Mouse (Mus musculus): ENCODE results near the gene Park7. TPM values are rescaled to one million over a fixed set of nuclear protein-coding genes. Genes with fewer than 3 reads are reported as not detected.

Park7 gene
- total and polyA plus RNA-seq, 3 experiments: 438 to 480 TPM; not detected in 1

- Histone ChIP-seq H3K36me3 (ENCODE audit: control insufficient read depth in 1 of 2, insufficient read depth in 2 of 2, low read length in 2 of 2) (no peaks in the 10 kb centered on the region), H3K27ac (ENCODE audit: control insufficient read depth, low read depth, low read length) (no peak overlapping the region), H3K27me3 (ENCODE audit: control insufficient read depth in 1 of 2, insufficient read depth in 2 of 2, low read length in 2 of 2) (no peaks in the 10 kb centered on the region; a peak in 1 of 4 replicates), H3K4me1 (ENCODE audit: control insufficient read depth in 1 of 2, insufficient read depth in 2 of 2, low read length in 2 of 2) (no peaks in the 10 kb centered on the region), H3K4me3 (ENCODE audit: control insufficient read depth in 1 of 2, insufficient read depth in 1 of 2, low read depth in 2 of 2, low read length in 2 of 2) (no peak overlapping the region), H3K79me2 (ENCODE audit: control insufficient read depth, insufficient read depth, low read length, poor library complexity) (no peaks in the 10 kb centered on the region), H3K9ac (ENCODE audit: control insufficient read depth, low read depth, low read length, poor library complexity, severe bottlenecking) (no peak overlapping the region), H3K9me3 (replicated peaks; ENCODE audit: insufficient read depth, low read length) (no peaks in the 10 kb centered on the region)
- no peak for DNase-seq (ENCODE audit: low read depth, low spot score)
- TF ChIP-seq SMC3 (IDR thresholded peaks at IDR 0.05; ENCODE audit: low read depth, low read length) (no peak), NRF1 (IDR thresholded peaks at IDR 0.05; ENCODE audit: insufficient read depth, low read depth, low read length, poor library complexity, severe bottlenecking) (no peak), RCOR1 (IDR thresholded peaks at IDR 0.05; ENCODE audit: low read depth, low read length) (no peak), TCF12 (IDR thresholded peaks at IDR 0.05; ENCODE audit: low read depth, low read length) (no peak), MAX (IDR thresholded peaks at IDR 0.05; ENCODE audit: low read length) (no peak), RAD21 (IDR thresholded peaks at IDR 0.05; ENCODE audit: low read depth, low read length) (no peak), MXI1 (IDR thresholded peaks at IDR 0.05; ENCODE audit: low read depth, low read length) (no peak), POLR2AphosphoS2 (IDR thresholded peaks at IDR 0.05; ENCODE audit: low read length) (no peak), GABPA (IDR thresholded peaks at IDR 0.05; ENCODE audit: low read depth, low read length) (no peak), KAT2A (conservative IDR thresholded peaks at IDR 0.05; ENCODE audit: low read depth, low read length) (no peak), ZMIZ1 (IDR thresholded peaks at IDR 0.05; ENCODE audit: low read depth, low read length) (no peak), NELFE (IDR thresholded peaks at IDR 0.05; ENCODE audit: low read depth, low read length) (no peak), GATA1 (IDR thresholded peaks at IDR 0.05; ENCODE audit: low read depth, low read length) (no peak), MEF2A (IDR thresholded peaks at IDR 0.05; ENCODE audit: extremely low read depth, insufficient replicate concordance, low read depth, low read length, poor library complexity, severe bottlenecking) (no peak), CHD1 (IDR thresholded peaks at IDR 0.05; ENCODE audit: low read depth, low read length) (no peak)
Measured at GRCm38 (mm10) chr4:150862626-150863375, 51.4 kb downstream of the Park7 start.

GRCm38 (mm10) chr4:150861161-150861560 lies 53.1 kb downstream of the Park7 start:
- H3K4me1 ChIP-seq (ENCODE audit: control insufficient read depth in 1 of 2, insufficient read depth in 2 of 2, low read length in 2 of 2): no peaks in the 10 kb centered on the region
- no peak overlapping the region for H3K4me3 ChIP-seq (ENCODE audit: control insufficient read depth in 1 of 2, insufficient read depth in 1 of 2, low read depth in 2 of 2, low read length in 2 of 2)
- H3K9ac ChIP-seq (ENCODE audit: control insufficient read depth, low read depth, low read length, poor library complexity, severe bottlenecking): no peak overlapping the region
- no peaks in the 10 kb centered on the region; a peak in 1 of 4 replicates for H3K27me3 ChIP-seq (ENCODE audit: control insufficient read depth in 1 of 2, insufficient read depth in 2 of 2, low read length in 2 of 2)
- H3K79me2 ChIP-seq (ENCODE audit: control insufficient read depth, insufficient read depth, low read length, poor library complexity): no peaks in the 10 kb centered on the region
- no peaks in the 10 kb centered on the region for H3K9me3 ChIP-seq (replicated peaks; ENCODE audit: insufficient read depth, low read length)
- no peak for DNase-seq (ENCODE audit: low read depth, low spot score)
- TF ChIP-seq CHD1 (IDR thresholded peaks at IDR 0.05; ENCODE audit: low read depth, low read length) (no peak), CHD2 (IDR thresholded peaks at IDR 0.05; ENCODE audit: low read length) (no peak), MEF2A (IDR thresholded peaks at IDR 0.05; ENCODE audit: extremely low read depth, insufficient replicate concordance, low read depth, low read length, poor library complexity, severe bottlenecking) (no peak), ZKSCAN1 (IDR thresholded peaks at IDR 0.05; ENCODE audit: low read depth, low read length) (no peak), SIN3A (IDR thresholded peaks at IDR 0.05; ENCODE audit: low read length) (no peak), TCF12 (IDR thresholded peaks at IDR 0.05; ENCODE audit: low read depth, low read length) (no peak), ZMIZ1 (IDR thresholded peaks at IDR 0.05; ENCODE audit: low read depth, low read length) (no peak), POLR2A (IDR thresholded peaks at IDR 0.05; ENCODE audit: control insufficient read depth in 1 of 2, insufficient read depth in 1 of 2, low read depth in 1 of 2, low read length in 2 of 2, poor library complexity in 1 of 2) (no peak), ETS1 (IDR thresholded peaks at IDR 0.05; ENCODE audit: low read depth, low read length) (no peak), TAL1 (IDR thresholded peaks at IDR 0.05; ENCODE audit: low read length) (no peak), MXI1 (IDR thresholded peaks at IDR 0.05; ENCODE audit: low read depth, low read length) (no peak), HCFC1 (IDR thresholded peaks at IDR 0.05; ENCODE audit: low read depth, low read length) (no peak), RCOR1 (IDR thresholded peaks at IDR 0.05; ENCODE audit: low read depth, low read length) (no peak), POLR2AphosphoS2 (IDR thresholded peaks at IDR 0.05; ENCODE audit: low read length) (no peak), MAX (IDR thresholded peaks at IDR 0.05; ENCODE audit: low read length) (no peak), GATA1 (IDR thresholded peaks at IDR 0.05; ENCODE audit: low read depth, low read length) (no peak), SMC3 (IDR thresholded peaks at IDR 0.05; ENCODE audit: low read depth, low read length) (no peak), BHLHE40 (IDR thresholded peaks at IDR 0.05; ENCODE audit: borderline replicate concordance, low read depth, low read length) (no peak)
- no peaks in the 10 kb centered on the region for H3K36me3 ChIP-seq (ENCODE audit: control insufficient read depth in 1 of 2, insufficient read depth in 2 of 2, low read length in 2 of 2)
- H3K27ac ChIP-seq (ENCODE audit: control insufficient read depth, low read depth, low read length): no peak overlapping the region
